In the genomic region with DNA sequence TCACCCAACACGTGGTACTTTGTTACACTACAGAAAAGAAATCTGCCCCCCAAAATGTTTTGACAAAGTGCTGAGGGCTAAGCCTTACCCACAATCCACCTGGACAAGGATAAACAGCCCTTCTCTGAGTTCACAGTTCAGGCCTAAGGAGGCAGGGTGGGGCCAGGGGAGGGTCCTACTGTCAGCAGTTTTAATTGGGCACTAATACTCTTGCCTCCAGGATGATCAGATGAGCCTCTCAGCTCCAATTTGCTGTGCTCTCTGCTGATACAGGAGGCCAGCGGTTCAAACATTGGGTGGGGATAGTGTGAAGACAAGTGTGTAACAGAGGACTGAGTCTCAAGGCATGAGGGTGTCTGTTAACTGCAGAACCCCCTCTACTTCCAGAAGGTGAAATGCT, we compare ENCODE assay signal across 24 mouse cellular contexts.
"Had no signal": no experiment of that assay in that cellular context is flagged by ENCODE, and none has a peak within 500 bp of the region (broad histone marks: within the 10 kb centered on the region; RNA-seq: fewer than 3 reads in every experiment).

No protein-coding gene starts in this region.

- H3K27me3 ChIP-seq: heart, embryonic 13.5 days; heart, embryonic 15.5 days; hindbrain, embryonic 13.5 days; hindbrain, embryonic 15.5 days; kidney, embryonic 15.5 days; limb, embryonic 12.5 days had no signal

- H3K36me3 ChIP-seq: heart, embryonic 13.5 days; heart, embryonic 15.5 days; hindbrain, embryonic 13.5 days; hindbrain, embryonic 15.5 days; kidney, embryonic 15.5 days; limb, embryonic 10.5 days; limb, embryonic 12.5 days had no signal

- H3K4me2 ChIP-seq: heart, embryonic 11.5 days; heart, embryonic 13.5 days; heart, embryonic 15.5 days; hindbrain, embryonic 13.5 days; hindbrain, embryonic 15.5 days; kidney, embryonic 15.5 days; limb, embryonic 12.5 days had no signal

- H3K27ac ChIP-seq: gastrocnemius, adult 2 months; heart, adult 2 months; heart, embryonic 13.5 days; heart, embryonic 15.5 days; hindbrain, embryonic 13.5 days; hindbrain, embryonic 15.5 days; hindbrain, postnatal 0 days; kidney, embryonic 15.5 days; kidney, postnatal 0 days; layer of hippocampus, adult 2 months; left cerebral cortex, adult 2 months; limb, embryonic 10.5 days; limb, embryonic 12.5 days had no signal

- DNase-seq: gastrocnemius, adult 2 months; gastrocnemius, postnatal 10 days; gastrocnemius, postnatal 25 days; heart, adult 2 months; heart, postnatal 14 days; heart, postnatal 36 days; kidney, adult 11 months; kidney, adult 2 months; kidney, adult 9 months; kidney, postnatal 14 days; kidney, postnatal 36 days had no signal

- H3K4me3 ChIP-seq: gastrocnemius, adult 2 months; heart, adult 2 months; heart, embryonic 13.5 days; heart, embryonic 15.5 days; hindbrain, embryonic 13.5 days; hindbrain, embryonic 15.5 days; kidney, embryonic 15.5 days; layer of hippocampus, adult 2 months; left cerebral cortex, adult 2 months; limb, embryonic 10.5 days; limb, embryonic 12.5 days had no signal

- H3K9me3 ChIP-seq: heart, embryonic 13.5 days; heart, embryonic 15.5 days; hindbrain, embryonic 13.5 days; hindbrain, embryonic 15.5 days; kidney, embryonic 15.5 days; limb, embryonic 10.5 days; limb, embryonic 12.5 days had no signal

- ATAC-seq: intestine, embryonic 16.5 days had no signal

- H3K9ac ChIP-seq: heart, embryonic 13.5 days; heart, embryonic 15.5 days; hindbrain, embryonic 13.5 days; hindbrain, embryonic 15.5 days; kidney, embryonic 15.5 days; limb, embryonic 12.5 days had no signal
